Mouse (Mus musculus) thymus, adult 2 months (tissue): ENCODE measurements around the gene Nms. TPM values are rescaled to one million over a fixed set of nuclear protein-coding genes. Genes with fewer than 3 reads are reported as not detected.

ENCODE experiments used
- DNase-seq: peaks from one replicate; pipeline ENCODE4 v3.0.0; 2021
- H3K27ac ChIP-seq: fragments of 200-500 bp; 2 replicates; pipeline ENCODE4 v1.5.1; 2012; ENCODE audit warnings: low read length, control low read depth; ENCODE audit not compliant: control insufficient read depth, insufficient read depth
- H3K27me3 ChIP-seq: fragments of 200-500 bp; 2 replicates; pipeline ENCODE4 v1.6.1; 2012; ENCODE audit warnings: mild to moderate bottlenecking, low read length, moderate library complexity, mixed read lengths; ENCODE audit not compliant: control insufficient read depth, insufficient read depth
- H3K36me3 ChIP-seq: fragments of 200-500 bp; 2 replicates; pipeline ENCODE4 v1.6.1; 2012; ENCODE audit warnings: mild to moderate bottlenecking, low read length, moderate library complexity; ENCODE audit not compliant: control insufficient read depth, insufficient read depth
- H3K4me1 ChIP-seq: fragments of 200-500 bp; replicated peaks from 2 replicates; pipeline ENCODE4 v1.6.1; 2012; ENCODE audit warnings: low read length; ENCODE audit not compliant: control insufficient read depth, insufficient read depth
- H3K4me3 ChIP-seq: fragments of 200-500 bp; 2 replicates; pipeline ENCODE4 v1.5.1; 2012; ENCODE audit warnings: mild to moderate bottlenecking, low read length, control low read depth, moderate library complexity; ENCODE audit not compliant: control insufficient read depth, insufficient read depth
- CTCF ChIP-seq: fragments of 200-500 bp; IDR thresholded peaks from 2 replicates; pipeline ENCODE4 v1.5.1; 2012; ENCODE audit warnings: mild to moderate bottlenecking, control low read depth, low read length, moderate library complexity, borderline replicate concordance; ENCODE audit not compliant: control insufficient read depth, poor library complexity, insufficient read depth; ENCODE audit errors: extremely low read depth
- POLR2A ChIP-seq: fragments of 200-500 bp; IDR thresholded peaks from 2 replicates; pipeline ENCODE4 v1.6.1; 2012; ENCODE audit warnings: mild to moderate bottlenecking, low read length, control low read depth, moderate library complexity; ENCODE audit not compliant: control insufficient read depth, poor library complexity, insufficient read depth; ENCODE audit errors: extremely low read depth
- whole genome bisulfite sequencing: fragments of 180-500 bp; shearing (Covaris S2); methylation state at CpG from one replicate; pipeline ENCODE4 v1.1.7; 2018; 5-methylcytosine and 5-hydroxymethylcytosine counted together
- polyA plus RNA-seq: library from polyadenylated mRNA; depleted of rRNA; stranded (reverse); fragments of >200 nt; gene quantifications from 2 replicates; pipeline ENCODE4 v1.2.3, GENCODE M21; 2012

Gene Nms
- polyA plus RNA-seq, 1 experiment, result 0.27 TPM

DNA sequence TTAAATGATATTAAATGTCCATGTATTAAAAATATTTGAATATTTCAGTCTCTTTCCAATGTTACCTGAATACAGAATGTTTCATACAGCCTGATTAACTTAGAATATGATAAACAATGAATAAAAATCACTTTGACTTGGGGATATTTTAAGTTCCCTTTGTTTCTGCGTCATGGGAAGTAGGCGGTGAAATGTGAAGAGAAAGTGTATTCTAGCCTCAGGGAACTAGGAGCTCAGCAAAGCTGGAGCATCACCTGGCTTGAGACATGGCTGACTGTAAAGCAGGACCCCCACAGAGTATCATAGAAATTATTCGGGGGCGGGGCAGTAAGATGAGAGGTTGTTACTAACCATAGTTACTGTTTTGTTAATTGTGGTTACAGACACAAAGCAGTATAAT, 10.0 kb upstream of the Nms start:
- H3K27ac ChIP-seq, result no peak overlapping the region
- no peak for TF ChIP-seq POLR2A
- WGBS, result 86% methylated on average over 4 of the region's 4 CpGs
- DNase-seq, result no peak
- H3K27me3 ChIP-seq, result no peaks in the 10 kb centered on the region
- H3K4me1 ChIP-seq, result no peaks in the 10 kb centered on the region
- H3K4me3 ChIP-seq, result no peak overlapping the region
- no peaks in the 10 kb centered on the region for H3K36me3 ChIP-seq

DNA sequence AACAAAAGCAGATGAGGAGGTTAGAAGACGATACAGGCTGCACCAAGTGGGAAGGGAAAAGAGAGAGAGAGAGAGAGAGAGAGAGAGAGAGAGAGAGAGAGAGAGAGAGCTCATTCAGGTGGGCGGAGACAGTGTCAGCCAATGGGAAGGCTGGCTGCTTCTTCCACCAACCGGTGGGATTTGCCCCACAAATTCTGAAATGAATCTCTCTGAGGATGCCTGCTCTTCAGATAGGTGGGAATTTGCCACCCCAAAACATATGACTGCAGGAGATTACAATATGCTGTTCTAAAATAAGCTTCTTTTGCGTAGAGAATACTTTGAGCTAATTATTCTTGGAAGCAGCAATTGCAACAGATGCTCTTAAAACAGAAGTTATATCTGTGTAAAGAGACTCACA, 9.5 kb upstream of the Nms start:
- Histone ChIP-seq H3K4me1 (no peaks in the 10 kb centered on the region), H3K36me3 (no peaks in the 10 kb centered on the region), H3K27me3 (no peaks in the 10 kb centered on the region), H3K27ac (no peak overlapping the region), H3K4me3 (no peak overlapping the region)
- no peak for TF ChIP-seq POLR2A
- no peak for TF ChIP-seq CTCF
- DNase-seq, result no peak
- 68% methylated on average over 4 of the region's 4 CpGs for WGBS

DNA sequence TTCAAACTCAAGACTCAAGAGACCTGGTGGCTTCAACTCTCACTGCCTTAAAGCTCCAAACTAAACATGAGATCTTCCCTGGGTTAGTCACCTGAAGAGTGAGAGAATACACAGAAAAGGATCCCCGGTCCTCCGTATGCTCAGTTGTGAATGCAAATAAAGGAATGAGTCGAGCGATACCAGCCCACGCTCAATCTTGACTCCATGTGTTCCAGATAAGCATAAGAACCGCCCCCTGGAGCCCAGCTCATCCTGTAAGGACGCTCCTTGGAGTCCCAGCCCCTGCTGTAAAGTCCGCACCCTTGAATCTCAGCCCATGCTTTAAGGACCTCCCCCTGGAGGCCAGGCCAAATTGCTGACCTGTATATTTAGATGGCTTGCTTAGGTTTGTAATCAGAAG, 8.2 kb upstream of the Nms start:
- no peak for DNase-seq
- WGBS, result 80% methylated on average over 8 of the region's 8 CpGs
- TF ChIP-seq CTCF (no peak), POLR2A (no peak)

DNA sequence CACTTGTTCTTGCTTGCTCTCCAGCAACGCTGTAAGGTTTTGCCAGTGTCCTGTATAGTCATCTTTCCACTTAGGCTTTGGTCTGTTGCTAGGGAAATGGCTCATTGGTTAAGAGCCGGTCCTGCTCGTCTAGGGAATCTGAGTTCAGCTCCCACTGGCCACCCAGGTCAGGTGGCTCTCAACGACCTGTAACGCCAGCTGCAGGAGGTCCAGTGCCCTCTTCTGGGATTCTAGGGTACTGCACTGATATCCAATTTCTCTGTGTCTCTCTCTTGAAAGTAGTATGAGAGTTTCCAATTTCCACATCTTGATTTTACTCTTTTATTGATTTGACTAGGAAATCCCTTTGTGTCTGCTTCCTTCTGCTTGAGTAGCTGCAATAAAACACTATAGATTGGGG, 4.3 kb upstream of the Nms start:
- 40% methylated on average over 5 of the region's 5 CpGs for WGBS
- H3K4me3 ChIP-seq, result no peak overlapping the region
- DNase-seq, result peak; percentile 63
- H3K27me3 ChIP-seq, result no peaks in the 10 kb centered on the region
- H3K4me1 ChIP-seq, result no peaks in the 10 kb centered on the region
- H3K27ac ChIP-seq, result no peak overlapping the region
- peak; percentile 74; the same call in 1 of the 2 replicates for TF ChIP-seq CTCF
- TF ChIP-seq POLR2A, result no peak
- H3K36me3 ChIP-seq, result no peaks in the 10 kb centered on the region

More for the DNA sequence above, 8.2 kb upstream of the Nms start:
- H3K27ac ChIP-seq, result no peak overlapping the region
- H3K4me3 ChIP-seq, result no peak overlapping the region
- H3K4me1 ChIP-seq, result no peaks in the 10 kb centered on the region
- no peaks in the 10 kb centered on the region for H3K27me3 ChIP-seq
- no peaks in the 10 kb centered on the region for H3K36me3 ChIP-seq

DNA sequence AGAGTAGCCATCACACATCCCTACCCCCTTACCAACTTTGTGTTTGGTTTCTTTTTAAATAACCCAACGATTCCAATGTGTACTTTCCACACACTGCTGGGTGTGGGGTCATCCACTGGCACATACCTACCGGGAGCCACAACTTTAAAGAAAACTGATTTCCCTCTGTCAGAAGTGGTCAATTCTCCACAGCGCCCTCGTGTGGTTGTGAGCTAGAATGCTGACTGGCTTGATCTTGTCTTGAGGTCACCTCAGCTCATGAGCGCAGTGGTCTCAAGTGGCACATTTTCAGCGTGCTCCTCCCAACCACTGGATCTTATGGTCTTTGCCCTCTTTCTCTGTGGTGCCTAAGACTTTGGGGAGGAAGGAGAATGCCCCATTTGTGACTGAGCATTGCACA, 2.2 kb upstream of the Nms start:
- 20% methylated on average over 6 of the region's 6 CpGs for WGBS
- Histone ChIP-seq H3K4me3 (no peak overlapping the region), H3K27me3 (no peaks in the 10 kb centered on the region), H3K36me3 (no peaks in the 10 kb centered on the region), H3K27ac (no peak overlapping the region), H3K4me1 (no peaks in the 10 kb centered on the region)
- peak; percentile 53; the same call in 1 of the 2 replicates for TF ChIP-seq CTCF
- no peak for TF ChIP-seq POLR2A
- peak; percentile 52 for DNase-seq

DNA sequence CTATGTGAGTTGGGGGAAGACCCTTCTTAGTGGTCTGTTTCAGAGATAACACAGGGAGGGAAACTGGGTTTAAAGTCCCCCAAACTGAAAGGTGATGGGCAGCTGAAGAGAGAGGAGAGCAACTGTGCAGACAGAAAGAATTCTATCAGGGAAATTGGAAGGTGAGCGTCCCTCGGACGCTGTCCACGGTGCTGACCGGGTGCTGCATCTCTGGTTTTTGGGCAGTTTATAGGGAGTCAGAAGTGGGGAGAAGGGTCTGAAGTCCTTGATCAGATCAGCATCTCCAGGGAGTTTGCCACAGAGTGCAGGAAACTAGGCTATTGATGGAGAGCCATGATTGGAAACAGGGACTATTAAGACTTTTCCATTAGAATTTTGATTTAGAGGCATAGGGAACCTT, 659 bp downstream of the Nms start:
- H3K27ac ChIP-seq, result no peak overlapping the region
- no peaks in the 10 kb centered on the region for H3K27me3 ChIP-seq
- no peak overlapping the region for H3K4me3 ChIP-seq
- H3K36me3 ChIP-seq, result no peaks in the 10 kb centered on the region
- 7% methylated on average over 5 of the region's 5 CpGs for WGBS
- peak; percentile 7 for DNase-seq
- H3K4me1 ChIP-seq, result no peaks in the 10 kb centered on the region
- no peak for TF ChIP-seq POLR2A
- TF ChIP-seq CTCF, result no peak

DNA sequence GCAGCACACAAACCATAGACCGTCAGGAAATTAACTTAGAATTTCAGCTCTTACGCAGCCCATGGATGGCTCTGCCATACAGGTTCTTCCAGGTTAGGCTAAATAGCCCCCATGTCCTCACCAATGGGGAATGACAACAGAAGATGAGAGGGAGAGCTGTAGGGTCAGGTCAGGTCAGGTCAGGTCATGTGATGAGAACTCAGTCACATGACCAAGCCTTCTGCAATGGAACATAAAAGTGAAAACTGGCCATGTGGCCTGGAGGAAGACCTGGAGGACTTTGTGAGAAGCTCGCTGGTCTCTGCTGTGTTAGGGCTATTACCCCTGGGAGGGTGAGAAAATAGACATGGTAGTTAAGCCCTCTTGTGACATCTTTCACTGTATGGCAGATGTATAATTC, 17.5 kb downstream of the Nms start:
- TF ChIP-seq CTCF, result no peak
- no peak for TF ChIP-seq POLR2A

More for the DNA sequence above, 17.5 kb downstream of the Nms start:
- WGBS, result 91% methylated on average over 3 of the region's 3 CpGs
- Histone ChIP-seq H3K4me3 (no peak overlapping the region), H3K27me3 (no peaks in the 10 kb centered on the region), H3K36me3 (no peaks in the 10 kb centered on the region), H3K27ac (no peak overlapping the region), H3K4me1 (no peaks in the 10 kb centered on the region)
- DNase-seq, result no peak
